Mouse (Mus musculus): ENCODE measurements around the gene Ildr2.

GRCm38 (mm10) chr1:166362659-166363058 is 108.7 kb downstream of the Ildr2 start:
- TF ChIP-seq CTCF (IDR thresholded peaks at IDR 0.05; ENCODE audit: low read depth, low read length) (no peak), GATA1 (IDR thresholded peaks at IDR 0.05; ENCODE audit: borderline replicate concordance, low read length) (no peak), TAL1 (conservative IDR thresholded peaks at IDR 0.05; ENCODE audit: low read depth, low read length) (no peak), POLR2AphosphoS5 (IDR thresholded peaks at IDR 0.05; ENCODE audit: insufficient replicate concordance, low read depth, low read length) (no peak), GATA2 (IDR thresholded peaks at IDR 0.05; ENCODE audit: borderline replicate concordance, low read depth, low read length) (no peak)
